Mouse (Mus musculus) CH12.LX (cell line): ENCODE measurements around the gene Slx4ip. TPM values are rescaled to one million over a fixed set of nuclear protein-coding genes. Genes with fewer than 3 reads are reported as not detected.

ENCODE experiments used
- DNase-seq: peaks from one replicate; pipeline ENCODE4 v3.0.0-alpha.2; 2013; ENCODE audit errors: extremely low read depth
- H3K27ac ChIP-seq: 2 replicates; pipeline ENCODE4 v1.5.1; 2012; ENCODE audit warnings: low read depth, mild to moderate bottlenecking, control low read depth, moderate library complexity; ENCODE audit not compliant: insufficient read depth
- H3K27me3 ChIP-seq: replicated peaks from 2 replicates; pipeline ENCODE3; 2012; ENCODE audit warnings: inconsistent platforms
- H3K36me3 ChIP-seq, 2 experiments: replicated peaks in 1 of 2; 2 replicates each; pipeline versions ENCODE3 to v1.6.1; 2012; ENCODE audit warnings: inconsistent platforms in 1 of 2, low read length in 1 of 2, mild to moderate bottlenecking in 1 of 2, mixed read lengths in 1 of 2, moderate library complexity in 1 of 2; ENCODE audit not compliant: control insufficient read depth in 1 of 2, insufficient read depth in 1 of 2
- H3K4me1 ChIP-seq, 2 experiments: 2 replicates each; pipeline ENCODE4 v1.6.1; 2012; ENCODE audit warnings: inconsistent platforms in 1 of 2, moderate library complexity in 1 of 2; ENCODE audit not compliant: insufficient read depth in 2 of 2, control insufficient read depth in 1 of 2
- H3K4me2 ChIP-seq: 2 replicates; pipeline ENCODE4 v1.6.1; 2012; ENCODE audit warnings: low read depth, mild to moderate bottlenecking, control low read depth; ENCODE audit not compliant: poor library complexity, insufficient read depth, severe bottlenecking
- H3K4me3 ChIP-seq, 3 experiments: fragments of 150-350 bp in 1 of 3; sonication (generic) in 1 of 3; replicated peaks in 1 of 3; 2 replicates each; pipeline versions ENCODE3 to v1.5.1; 2011 to 2012; ENCODE audit warnings: low read depth in 2 of 3, low read length in 2 of 3, mild to moderate bottlenecking in 2 of 3, moderate library complexity in 2 of 3, control low read depth in 1 of 3, improper control_type of control experiment in 1 of 3, inconsistent platforms in 1 of 3, mixed read lengths in 1 of 3; ENCODE audit not compliant: poor library complexity in 1 of 3
- H3K79me2 ChIP-seq: replicated peaks from 2 replicates; pipeline ENCODE4 v1.6.1; 2012; ENCODE audit warnings: mild to moderate bottlenecking, moderate library complexity; ENCODE audit not compliant: control insufficient read depth, poor library complexity, insufficient read depth, severe bottlenecking; ENCODE audit errors: extremely low read depth
- H3K9ac ChIP-seq: 2 replicates; pipeline ENCODE4 v1.6.1; 2012; ENCODE audit warnings: low read depth, mild to moderate bottlenecking, control low read depth, moderate library complexity; ENCODE audit not compliant: insufficient read depth
- H3K9me3 ChIP-seq: replicated peaks from 2 replicates; pipeline ENCODE3; 2012; ENCODE audit warnings: low read length, inconsistent platforms, mixed read lengths
- BHLHE40 ChIP-seq: IDR thresholded peaks from 2 replicates; pipeline ENCODE4 v1.6.1; 2011; ENCODE audit warnings: mild to moderate bottlenecking, low read depth, low read length, improper control_type of control experiment
- CTCF ChIP-seq, 2 experiments: IDR thresholded peaks in 1 of 2; conservative IDR thresholded peaks in 1 of 2; 2 replicates each; pipeline ENCODE4 v1.5.1; 2011 to 2012; ENCODE audit warnings: low read depth in 2 of 2, low read length in 2 of 2, improper control_type of control experiment in 1 of 2, inconsistent platforms in 1 of 2, mild to moderate bottlenecking in 1 of 2, moderate library complexity in 1 of 2
- ETS1 ChIP-seq: conservative IDR thresholded peaks from 2 replicates; pipeline ENCODE4 v1.6.1; 2012; ENCODE audit warnings: low read depth, mild to moderate bottlenecking, inconsistent platforms, low read length, improper control_type of control experiment, moderate library complexity
- GABPA ChIP-seq: IDR thresholded peaks from 2 replicates; pipeline ENCODE4 v1.6.1; 2012; ENCODE audit warnings: low read depth, low read length, improper control_type of control experiment, inconsistent platforms; ENCODE audit not compliant: insufficient replicate concordance
- IRF4 ChIP-seq: IDR thresholded peaks from 2 replicates; pipeline ENCODE4 v1.6.1; 2014; ENCODE audit warnings: low read depth, mild to moderate bottlenecking, inconsistent platforms, low read length, improper control_type of control experiment
- JUN ChIP-seq: IDR thresholded peaks from 2 replicates; pipeline ENCODE4 v1.6.1; 2011; ENCODE audit warnings: low read depth, mild to moderate bottlenecking, low read length, improper control_type of control experiment, moderate library complexity; ENCODE audit not compliant: insufficient read depth
- JUND ChIP-seq: conservative IDR thresholded peaks from 2 replicates; pipeline ENCODE4 v1.6.1; 2011; ENCODE audit warnings: low read depth, low read length, improper control_type of control experiment
- KAT2A ChIP-seq: IDR thresholded peaks from 2 replicates; pipeline ENCODE4 v1.6.1; 2012; ENCODE audit warnings: low read length, improper control_type of control experiment, inconsistent platforms; ENCODE audit not compliant: insufficient replicate concordance
- MAFK ChIP-seq: IDR thresholded peaks from 2 replicates; pipeline ENCODE4 v1.6.1; 2011; ENCODE audit warnings: low read length, improper control_type of control experiment; ENCODE audit not compliant: insufficient replicate concordance
- MEF2A ChIP-seq: IDR thresholded peaks from 2 replicates; pipeline ENCODE4 v1.6.1; 2014; ENCODE audit warnings: low read depth, mild to moderate bottlenecking, inconsistent platforms, low read length, improper control_type of control experiment, borderline replicate concordance
- NRF1 ChIP-seq: IDR thresholded peaks from 2 replicates; pipeline ENCODE4 v1.6.1; 2014; ENCODE audit warnings: low read depth, mild to moderate bottlenecking, inconsistent platforms, low read length, improper control_type of control experiment, moderate library complexity
- PAX5 ChIP-seq: IDR thresholded peaks from 2 replicates; pipeline ENCODE4 v1.6.1; 2012; ENCODE audit warnings: low read length, inconsistent platforms, mixed read lengths
- POLR2A ChIP-seq: IDR thresholded peaks from 2 replicates; pipeline ENCODE4 v1.6.1; 2011; ENCODE audit warnings: low read depth, mild to moderate bottlenecking, improper control_type of control experiment, low read length
- RAD21 ChIP-seq: IDR thresholded peaks from 2 replicates; pipeline ENCODE4 v1.6.1; 2011; ENCODE audit warnings: low read depth, mild to moderate bottlenecking, low read length, improper control_type of control experiment, moderate library complexity
- SMC3 ChIP-seq: IDR thresholded peaks from 2 replicates; pipeline ENCODE4 v1.6.1; 2011; ENCODE audit warnings: low read depth, low read length, improper control_type of control experiment
- USF2 ChIP-seq: conservative IDR thresholded peaks from 2 replicates; pipeline ENCODE4 v1.6.1; 2011; ENCODE audit warnings: low read depth, low read length, improper control_type of control experiment
- ZC3H11A ChIP-seq: IDR thresholded peaks from 2 replicates; pipeline ENCODE4 v1.6.1; 2012; ENCODE audit warnings: low read depth, mild to moderate bottlenecking, inconsistent platforms, low read length, improper control_type of control experiment
- ZNF384 ChIP-seq: IDR thresholded peaks from 2 replicates; pipeline ENCODE4 v1.6.1; 2012; ENCODE audit warnings: low read depth, low read length, improper control_type of control experiment, inconsistent platforms
- dilution Hi-C: fragments of 300-500 bp; cut with MboI; formaldehyde crosslinking; loops from 2 replicates; pipeline ENCODE4 v1.14.3; 2020; ENCODE audit warnings: low sequenced_read_pairs; ENCODE audit not compliant: extremely low pct_unique_long_range_greater_than_20kb, extremely low pct_ligation_motif_present
- in situ Hi-C: fragments of 300-500 bp; cut with MboI; formaldehyde crosslinking; loops from 3 replicates; pipeline ENCODE4 v1.14.3; 2019; ENCODE audit warnings: low sequenced_read_pairs, low pct_ligation_motif_present, low pct_unique_long_range_greater_than_20kb, mixed read lengths
- polyA plus RNA-seq: library from polyadenylated mRNA; unstranded; fragments of >175 nt; gene quantifications from 2 replicates; pipeline ENCODE4 v1.2.1, GENCODE M21; 2012; ENCODE audit warnings: low read depth; ENCODE audit not compliant: insufficient read length
- total RNA-seq, 2 experiments: library from RNA; depleted of rRNA; stranded (reverse); fragments of 300-350 nt in 1 of 2; fragments of >200 nt in 1 of 2; gene quantifications; 2 replicates each; pipeline ENCODE4 v1.2.3; 2012 to 2014

Gene Slx4ip
- total and polyA plus RNA-seq, 3 experiments, result 4.1 to 6.7 (median 4.7) TPM

DNA sequence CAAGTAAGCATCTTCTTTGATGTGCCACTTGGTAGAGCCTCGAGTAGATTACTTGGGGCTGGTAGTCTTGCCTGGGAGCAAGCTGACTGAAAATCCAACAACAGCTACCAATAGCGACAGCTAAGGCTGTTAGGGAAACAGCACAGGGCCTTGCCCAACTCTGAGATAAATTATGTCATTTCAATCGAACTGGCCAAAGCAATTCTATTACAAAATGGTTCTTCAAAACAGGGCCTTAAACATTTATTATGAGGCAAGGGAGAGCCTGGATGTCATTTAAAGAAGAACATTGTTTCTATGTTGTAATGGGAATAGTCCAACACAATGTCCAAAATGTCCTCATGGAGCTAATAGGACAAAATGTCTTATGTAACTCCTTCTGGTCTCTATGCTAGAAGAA is 40.7 kb upstream of the Slx4ip start:
- DNase-seq, result no peak
- Histone ChIP-seq H3K27ac (no peak overlapping the region), H3K4me2 (no peak overlapping the region), H3K9me3 (no peaks in the 10 kb centered on the region), H3K4me3 (no peak overlapping the region), H3K79me2 (no peaks in the 10 kb centered on the region), H3K9ac (no peak overlapping the region), H3K27me3 (no peaks in the 10 kb centered on the region), H3K36me3 (no peaks in the 10 kb centered on the region), H3K4me1 (no peaks in the 10 kb centered on the region)
- dilution Hi-C loops (no loop called here), in situ Hi-C loops (no loop called here)
- no peak for TF ChIP-seq MAFK
- no peak for TF ChIP-seq BHLHE40
- no peak for TF ChIP-seq GABPA
- no peak for TF ChIP-seq ETS1
- no peak for TF ChIP-seq NRF1
- no peak for TF ChIP-seq RAD21
- TF ChIP-seq ZNF384, result no peak
- TF ChIP-seq SMC3, result no peak
- no peak for TF ChIP-seq ZC3H11A
- TF ChIP-seq JUN, result no peak
- TF ChIP-seq PAX5, result no peak
- TF ChIP-seq KAT2A, result no peak

DNA sequence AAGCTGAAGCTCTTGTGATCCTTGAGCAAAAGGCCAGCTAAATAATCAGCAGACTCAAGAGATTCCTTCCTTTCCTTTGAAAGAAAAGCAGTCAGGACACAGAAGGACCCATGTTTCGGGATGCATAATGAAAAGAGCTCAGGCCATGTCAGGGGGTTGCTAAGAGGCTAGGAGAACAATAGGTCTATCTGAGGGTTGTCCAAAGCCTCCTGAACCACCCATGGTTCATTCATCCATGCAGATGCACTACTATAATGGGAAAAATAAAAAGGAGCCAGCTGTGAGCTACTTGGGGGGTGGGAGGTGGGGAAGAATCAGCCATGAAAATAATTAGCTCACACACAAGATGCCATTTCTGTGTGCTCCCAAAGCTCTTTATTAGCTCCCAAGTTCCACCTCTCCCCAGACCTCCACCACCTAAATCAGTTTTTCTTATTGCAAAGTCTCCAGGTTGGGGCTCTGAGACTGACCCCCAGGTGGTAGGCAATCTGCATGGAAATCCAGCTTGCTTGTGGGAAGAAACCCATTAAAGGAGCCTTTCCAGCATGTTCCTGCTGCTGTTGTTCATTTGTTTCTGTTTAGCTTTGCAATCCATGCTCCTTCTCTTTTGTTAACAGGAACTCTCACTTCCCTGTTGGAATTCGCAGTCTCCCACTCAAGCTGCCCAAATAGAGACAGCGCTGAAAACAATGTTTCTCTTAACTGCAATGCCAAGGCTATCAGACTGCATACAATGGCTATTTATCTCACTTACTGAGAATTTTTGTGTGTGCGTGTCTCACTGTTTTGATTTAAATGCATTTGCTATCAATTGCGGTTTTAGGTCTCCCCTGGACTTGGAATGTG is 36.3 kb upstream of the Slx4ip start:
- Histone ChIP-seq H3K27me3 (no peaks in the 10 kb centered on the region), H3K36me3 (no peaks in the 10 kb centered on the region), H3K9ac (no peak overlapping the region), H3K9me3 (no peaks in the 10 kb centered on the region), H3K4me1 (no peaks in the 10 kb centered on the region), H3K79me2 (no peaks in the 10 kb centered on the region), H3K4me2 (no peak overlapping the region), H3K27ac (no peak overlapping the region), H3K4me3 (no peak overlapping the region)
- no peak for TF ChIP-seq GABPA
- TF ChIP-seq IRF4, result no peak
- no peak for TF ChIP-seq CTCF (conservative IDR thresholded peaks at IDR 0.05 in 1 of 2, IDR thresholded peaks at IDR 0.05 in 1 of 2; ENCODE audit: low read depth in 2 of 2, low read length in 2 of 2)
- TF ChIP-seq ETS1, result no peak
- TF ChIP-seq JUND, result no peak
- no peak for TF ChIP-seq POLR2A
- no peak for TF ChIP-seq USF2
- TF ChIP-seq MEF2A, result no peak
- dilution Hi-C loops (no loop called here), in situ Hi-C loops (no loop called here)
- DNase-seq, result no peak
